Mouse (Mus musculus): ENCODE data around the gene Hist2h2ab. TPM values are rescaled to one million over a fixed set of nuclear protein-coding genes. Genes with fewer than 3 reads are reported as not detected.
"Not testable (repeated sequence)": the region's sequence is repeated elsewhere in the genome, so short reads cannot be mapped to it uniquely, and the experiment has no call there.

Gene Hist2h2ab
- polyA plus RNA-seq, 1 experiment from 2014 or later: 1.3 TPM

DNA sequence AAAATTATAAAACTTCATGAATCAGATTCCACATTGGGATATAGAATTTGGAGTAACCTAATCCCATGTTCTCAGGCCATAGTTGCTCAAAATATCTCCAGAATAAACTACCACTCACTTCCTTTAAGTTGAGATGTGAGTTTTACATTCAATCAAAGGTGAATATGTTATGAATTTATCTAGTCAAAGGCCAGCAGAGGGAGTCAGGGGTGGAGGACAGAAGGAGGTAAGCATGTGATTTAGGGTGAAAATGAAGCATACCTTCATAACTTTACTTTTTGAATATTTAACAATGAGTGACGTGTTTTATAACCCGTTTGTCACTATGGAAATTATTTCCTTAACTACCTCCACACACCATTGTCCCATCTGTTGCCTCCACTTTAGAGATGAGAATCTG, 15.2 kb downstream of the Hist2h2ab start:
- 82% methylated on average over 2 of the region's 2 CpGs for WGBS
- ATAC-seq (ENCODE audit: insufficient number of reproducible peaks, insufficient read depth, low FRiP score, low read depth): no peak

DNA sequence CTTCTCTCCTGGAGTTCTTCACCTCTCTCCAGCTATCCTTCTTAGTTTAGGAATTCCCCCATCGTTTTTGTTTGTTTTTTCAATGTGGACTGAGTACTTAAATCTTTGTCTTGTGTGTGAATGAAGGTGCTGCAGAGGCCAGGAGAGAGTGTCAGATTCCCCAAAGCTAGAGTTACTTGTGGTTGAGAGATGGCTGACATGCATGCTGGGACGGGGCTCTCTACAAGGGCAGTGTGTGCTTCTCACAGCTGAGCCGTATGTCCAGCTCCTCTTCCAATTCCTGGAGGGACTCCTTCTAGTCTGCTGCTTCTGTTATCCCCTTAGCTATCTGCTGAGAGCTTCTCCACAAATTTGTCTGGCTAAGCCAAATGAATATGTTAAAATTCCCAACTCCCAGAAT, 16.2 kb downstream of the Hist2h2ab start:
- no peaks in the 10 kb centered on the region for H3K36me3 ChIP-seq (ENCODE audit: control insufficient read depth, insufficient read depth, low read length)
- WGBS: 52% methylated on average over 3 of the region's 3 CpGs
- no peaks in the 10 kb centered on the region for H3K9me3 ChIP-seq (ENCODE audit: control insufficient read depth, low read length)
- H3K4me3 ChIP-seq (ENCODE audit: control insufficient read depth in 1 of 2, insufficient read depth in 1 of 2, low read depth in 1 of 2, low read length in 2 of 2): no peak overlapping the region
- no peak overlapping the region for H3K4me2 ChIP-seq (ENCODE audit: low read length)
- H3K4me1 ChIP-seq (ENCODE audit: control insufficient read depth in 2 of 2, insufficient read depth in 2 of 2, low read length in 2 of 2): peaks cover 4 to 17% of the 10 kb centered on the region in 2 experiments; a peak in 3 of 4 replicates
- H3K27me3 ChIP-seq (ENCODE audit: control insufficient read depth, insufficient read depth, low read length): no peaks in the 10 kb centered on the region
- no peak overlapping the region for H3K27ac ChIP-seq (replicated peaks in 1 of 2; ENCODE audit: control insufficient read depth in 1 of 2, insufficient read depth in 1 of 2, low read depth in 2 of 2, low read length in 2 of 2)
- no peak for ATAC-seq (ENCODE audit: insufficient number of reproducible peaks, insufficient read depth, low FRiP score, low read depth)
- H3K9ac ChIP-seq (ENCODE audit: low read length): no peak overlapping the region

More for the DNA sequence above, 15.2 kb downstream of the Hist2h2ab start:
- Histone ChIP-seq H3K4me3 (ENCODE audit: control insufficient read depth in 1 of 2, insufficient read depth in 1 of 2, low read depth in 1 of 2, low read length in 2 of 2) (no peak overlapping the region), H3K9ac (ENCODE audit: low read length) (no peak overlapping the region), H3K9me3 (ENCODE audit: control insufficient read depth, low read length) (no peaks in the 10 kb centered on the region), H3K27me3 (ENCODE audit: control insufficient read depth, insufficient read depth, low read length) (no peaks in the 10 kb centered on the region), H3K4me1 (ENCODE audit: control insufficient read depth in 2 of 2, insufficient read depth in 2 of 2, low read length in 2 of 2) (peaks cover 4 to 15% of the 10 kb centered on the region in 2 experiments; a peak in 3 of 4 replicates), H3K36me3 (ENCODE audit: control insufficient read depth, insufficient read depth, low read length) (no peaks in the 10 kb centered on the region), H3K4me2 (ENCODE audit: low read length) (no peak overlapping the region), H3K27ac (replicated peaks in 1 of 2; ENCODE audit: control insufficient read depth in 1 of 2, insufficient read depth in 1 of 2, low read depth in 2 of 2, low read length in 2 of 2) (no peak overlapping the region)

DNA sequence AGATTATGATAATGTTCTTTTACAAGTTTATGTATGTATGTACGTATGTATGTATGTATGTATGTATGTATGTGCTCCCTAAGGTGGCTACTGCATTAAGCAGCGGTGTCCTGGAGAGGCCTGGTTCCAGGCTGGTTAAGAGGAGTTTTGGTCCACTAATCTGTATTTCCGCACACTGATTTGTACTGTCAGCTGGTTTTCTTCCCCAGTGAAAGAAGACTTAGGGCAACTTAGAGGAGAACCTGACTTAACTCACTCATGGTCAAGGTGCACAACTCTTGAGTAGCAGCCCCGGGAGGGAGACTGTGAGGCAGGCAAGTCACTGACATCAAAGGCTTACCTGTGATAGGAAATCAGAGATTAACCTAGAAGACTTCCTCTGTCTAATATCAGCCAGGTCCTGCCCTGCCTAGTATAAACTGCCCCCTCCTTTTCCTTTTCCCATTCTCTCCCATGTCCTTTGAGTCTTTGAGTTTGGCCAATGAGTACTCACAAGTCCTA, 17.2 kb downstream of the Hist2h2ab start:
- H3K9ac ChIP-seq (ENCODE audit: low read length): peak overlapping the region; percentile 80
- 80% methylated on average over 4 of the region's 4 CpGs for WGBS
- no peaks in the 10 kb centered on the region for H3K27me3 ChIP-seq (ENCODE audit: control insufficient read depth, insufficient read depth, low read length)
- H3K36me3 ChIP-seq (ENCODE audit: control insufficient read depth, insufficient read depth, low read length): no peaks in the 10 kb centered on the region
- no peaks in the 10 kb centered on the region for H3K9me3 ChIP-seq (ENCODE audit: control insufficient read depth, low read length)
- peaks cover 4 to 18% of the 10 kb centered on the region in 2 experiments; a peak in 3 of 4 replicates for H3K4me1 ChIP-seq (ENCODE audit: control insufficient read depth in 2 of 2, insufficient read depth in 2 of 2, low read length in 2 of 2)
- peak overlapping the region in 1 of 2 experiments; percentile 79; a peak in 2 of 4 replicates for H3K27ac ChIP-seq (replicated peaks in 1 of 2; ENCODE audit: control insufficient read depth in 1 of 2, insufficient read depth in 1 of 2, low read depth in 2 of 2, low read length in 2 of 2)
- H3K4me2 ChIP-seq (ENCODE audit: low read length): peak overlapping the region; percentile 73
- H3K4me3 ChIP-seq (ENCODE audit: control insufficient read depth in 1 of 2, insufficient read depth in 1 of 2, low read depth in 1 of 2, low read length in 2 of 2): peak overlapping the region in 1 of 2 experiments; percentile 49; a peak in 1 of 4 replicates
- no peak for ATAC-seq (ENCODE audit: insufficient number of reproducible peaks, insufficient read depth, low FRiP score, low read depth)

DNA sequence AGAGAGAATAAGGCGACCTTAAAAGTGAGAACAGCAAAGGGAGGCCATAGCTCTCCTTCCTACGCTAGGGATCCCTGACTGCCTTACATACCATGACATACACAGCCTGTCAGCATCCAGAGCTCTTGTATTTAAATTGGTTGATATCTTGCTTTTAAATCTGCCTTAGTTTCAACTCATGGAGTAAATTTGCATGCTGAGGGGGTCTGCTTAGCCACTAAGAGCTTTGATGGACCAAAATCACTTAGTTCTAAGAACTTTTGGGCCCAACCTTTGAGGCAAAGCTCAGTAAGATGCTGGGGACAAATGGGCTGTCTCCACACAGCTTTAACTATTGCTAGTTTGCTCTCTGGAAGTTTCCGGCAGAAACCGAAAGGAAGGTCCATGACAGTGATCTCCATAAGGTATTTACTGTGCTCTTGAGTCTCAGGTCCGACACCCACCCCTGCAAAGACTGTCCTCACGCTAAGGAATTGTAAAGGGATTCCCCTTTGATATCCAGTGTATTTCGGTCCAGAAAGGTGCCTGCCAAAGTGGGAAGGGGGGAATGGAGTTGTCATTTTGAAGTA, 17.8 kb downstream of the Hist2h2ab start:
- H3K4me1 ChIP-seq (ENCODE audit: control insufficient read depth in 2 of 2, insufficient read depth in 2 of 2, low read length in 2 of 2): peaks cover 4 to 18% of the 10 kb centered on the region in 2 experiments; a peak in 3 of 4 replicates
- 24% methylated on average over 7 of the region's 7 CpGs for WGBS
- H3K4me2 ChIP-seq (ENCODE audit: low read length): peak overlapping the region; percentile 73
- peak overlapping the region; percentile 80 for H3K9ac ChIP-seq (ENCODE audit: low read length)
- no peaks in the 10 kb centered on the region for H3K27me3 ChIP-seq (ENCODE audit: control insufficient read depth, insufficient read depth, low read length)
- no peak for ATAC-seq (ENCODE audit: insufficient number of reproducible peaks, insufficient read depth, low FRiP score, low read depth)
- no peaks in the 10 kb centered on the region for H3K36me3 ChIP-seq (ENCODE audit: control insufficient read depth, insufficient read depth, low read length)
- H3K4me3 ChIP-seq (ENCODE audit: control insufficient read depth in 1 of 2, insufficient read depth in 1 of 2, low read depth in 1 of 2, low read length in 2 of 2): peak overlapping the region; percentile 42 to 49
- no peaks in the 10 kb centered on the region for H3K9me3 ChIP-seq (ENCODE audit: control insufficient read depth, low read length)
- H3K27ac ChIP-seq (replicated peaks in 1 of 2; ENCODE audit: control insufficient read depth in 1 of 2, insufficient read depth in 1 of 2, low read depth in 2 of 2, low read length in 2 of 2): peak overlapping the region; percentile 49 to 79; a peak in 3 of 4 replicates

DNA sequence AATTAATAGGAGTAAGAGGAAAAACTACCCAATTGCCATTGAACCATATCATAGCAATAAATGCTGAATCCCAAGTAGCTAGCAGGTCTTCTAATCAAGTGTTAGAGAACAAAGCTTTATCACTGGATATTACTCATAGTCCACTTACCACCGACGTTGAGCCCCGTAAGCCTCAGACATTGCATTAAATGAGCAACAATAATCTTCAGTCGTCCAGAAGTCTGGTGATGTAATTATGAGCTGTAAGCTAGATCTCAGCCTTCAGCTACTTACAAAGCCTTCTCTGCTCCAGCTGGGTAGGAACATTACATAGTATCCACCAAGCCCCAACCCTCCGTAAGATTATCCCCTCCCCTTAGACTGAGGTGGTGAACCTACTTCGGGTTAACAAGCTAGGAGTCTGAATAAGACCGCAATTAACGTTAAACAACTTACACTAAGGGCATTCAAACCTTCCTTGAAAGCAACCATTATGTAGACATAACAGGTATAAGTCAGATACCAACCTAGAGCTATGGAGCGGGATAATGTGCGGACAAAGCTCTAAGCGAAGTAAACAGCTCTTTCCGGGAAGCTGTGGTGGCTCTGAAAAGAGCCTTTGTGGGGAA, 18.3 kb downstream of the Hist2h2ab start:
- Histone ChIP-seq H3K9me3 (ENCODE audit: control insufficient read depth, low read length) (no peaks in the 10 kb centered on the region), H3K27ac (replicated peaks in 1 of 2; ENCODE audit: control insufficient read depth in 1 of 2, insufficient read depth in 1 of 2, low read depth in 2 of 2, low read length in 2 of 2) (peak overlapping the region; percentile 49 to 79), H3K27me3 (ENCODE audit: control insufficient read depth, insufficient read depth, low read length) (no peaks in the 10 kb centered on the region), H3K4me1 (ENCODE audit: control insufficient read depth in 2 of 2, insufficient read depth in 2 of 2, low read length in 2 of 2) (peaks cover 4 to 20% of the 10 kb centered on the region in 2 experiments; a peak in 3 of 4 replicates), H3K4me2 (ENCODE audit: low read length) (peak overlapping the region; percentile 73), H3K4me3 (ENCODE audit: control insufficient read depth in 1 of 2, insufficient read depth in 1 of 2, low read depth in 1 of 2, low read length in 2 of 2) (peak overlapping the region; percentile 42 to 49), H3K9ac (ENCODE audit: low read length) (peak overlapping the region; percentile 80), H3K36me3 (ENCODE audit: control insufficient read depth, insufficient read depth, low read length) (no peaks in the 10 kb centered on the region)
- no peak for ATAC-seq (ENCODE audit: insufficient number of reproducible peaks, insufficient read depth, low FRiP score, low read depth)
- WGBS: 2% methylated on average over 12 of the region's 12 CpGs

DNA sequence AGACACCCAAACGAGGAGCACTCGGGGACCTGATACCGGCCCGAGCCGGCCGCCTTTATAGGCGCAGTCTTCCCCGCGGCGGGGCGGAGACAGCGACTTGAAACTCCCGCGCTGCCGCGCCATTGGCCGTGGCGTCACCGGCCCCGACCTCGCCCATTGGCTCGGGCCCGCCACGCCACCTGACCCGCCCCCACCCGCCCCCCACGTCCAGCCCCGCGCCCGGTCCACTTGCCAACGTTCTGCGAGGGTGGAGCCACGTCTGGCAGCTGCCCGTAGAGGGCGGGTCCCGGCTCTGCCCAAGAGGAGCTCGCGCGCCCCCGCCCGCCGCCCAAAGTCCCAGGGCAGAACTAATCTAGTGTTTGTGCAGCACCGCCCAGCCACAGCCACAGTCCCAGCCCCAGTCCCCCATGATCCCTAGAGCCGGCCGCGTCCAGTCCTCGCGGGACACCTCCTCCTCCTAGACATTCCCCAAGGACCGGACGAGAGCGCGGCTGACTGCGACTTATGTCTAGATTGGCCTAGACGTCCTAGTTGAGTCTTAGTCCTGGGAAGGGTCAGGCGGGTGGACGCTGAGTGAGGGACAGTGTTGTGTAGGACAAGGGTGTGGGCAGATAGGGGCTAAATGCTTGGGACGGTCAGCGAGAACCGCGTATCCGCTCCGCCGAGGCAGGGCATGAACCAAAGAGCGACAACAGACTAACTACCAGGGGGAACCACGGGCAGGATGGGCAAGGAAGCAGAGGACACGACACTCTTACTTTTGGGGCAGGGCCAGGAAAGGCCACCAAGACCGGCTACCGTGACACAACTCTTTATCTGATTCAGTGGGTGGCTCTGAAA, 19.5 kb downstream of the Hist2h2ab start, which contains the start of gene Hist2h3c2:
Hist2h3c2 (minus strand) TSS at position 174 of the 840 bp plus-strand sequence.
- not testable (repeated sequence) for H3K36me3 ChIP-seq (ENCODE audit: control insufficient read depth, insufficient read depth, low read length); H3K27me3 ChIP-seq (ENCODE audit: control insufficient read depth, insufficient read depth, low read length); H3K9me3 ChIP-seq (ENCODE audit: control insufficient read depth, low read length)
- H3K4me1 ChIP-seq (ENCODE audit: control insufficient read depth in 2 of 2, insufficient read depth in 2 of 2, low read length in 2 of 2): peaks cover 8 to 27% of the 10 kb centered on the region in 2 experiments
- peak within 1 kb of the TSS; percentile 49 to 51 for H3K4me3 ChIP-seq (ENCODE audit: control insufficient read depth in 1 of 2, insufficient read depth in 1 of 2, low read depth in 1 of 2, low read length in 2 of 2)
- under 1% methylated on average over 17 of the region's 68 CpGs for WGBS
- ATAC-seq (ENCODE audit: insufficient number of reproducible peaks, insufficient read depth, low FRiP score, low read depth): peak; percentile 89
- peak within 1 kb of the TSS; percentile 73 for H3K4me2 ChIP-seq (ENCODE audit: low read length)
- H3K27ac ChIP-seq (replicated peaks in 1 of 2; ENCODE audit: control insufficient read depth in 1 of 2, insufficient read depth in 1 of 2, low read depth in 2 of 2, low read length in 2 of 2): peak within 1 kb of the TSS; percentile 79 to 91
- peak within 1 kb of the TSS; percentile 80 for H3K9ac ChIP-seq (ENCODE audit: low read length)
